Mouse (Mus musculus) kidney, adult 2 months (tissue): ENCODE results near the gene Gm853.

Source experiments
- CTCF ChIP-seq: fragments of 200-500 bp; conservative IDR thresholded peaks from 2 replicates; pipeline ENCODE4 v1.5.1; 2011; ENCODE audit warnings: low read depth, mild to moderate bottlenecking, control low read depth, low read length, moderate library complexity, mixed read lengths; ENCODE audit not compliant: insufficient read depth, insufficient read length
- POLR2A ChIP-seq: fragments of 200-500 bp; IDR thresholded peaks from one replicate; pipeline ENCODE4 v1.6.1; 2011; ENCODE audit warnings: low read depth, low read length, control low read depth

DNA sequence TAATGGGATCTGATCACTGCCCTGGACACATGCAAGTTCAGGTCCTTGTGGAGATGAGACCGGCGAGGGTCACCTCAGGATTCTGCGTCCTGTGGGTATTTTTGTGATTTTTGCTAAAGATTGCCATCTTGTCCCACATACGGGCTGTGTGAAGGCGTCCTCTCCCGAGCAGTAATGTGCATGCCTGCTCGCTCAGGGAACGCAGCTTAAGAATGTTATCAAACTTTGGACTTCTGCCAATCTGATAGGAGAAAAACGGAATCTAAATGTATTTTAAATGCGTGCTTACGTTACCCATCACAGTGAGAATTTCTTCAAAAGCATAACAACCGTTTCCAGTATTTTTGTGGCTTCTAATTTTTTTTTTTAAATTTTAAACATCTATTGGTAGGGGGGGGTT, 35.3 kb downstream of the Gm853 start:
- TF ChIP-seq POLR2A (no peak), CTCF (no peak)
